Mouse (Mus musculus): ENCODE measurements at regions not wholly inside any gene's neighbourhood (a gene's known extent, or its start where the extent isn't known, plus 50 kb on each side); places are given as distances from the start of the nearest gene placed in this dataset.

DNA sequence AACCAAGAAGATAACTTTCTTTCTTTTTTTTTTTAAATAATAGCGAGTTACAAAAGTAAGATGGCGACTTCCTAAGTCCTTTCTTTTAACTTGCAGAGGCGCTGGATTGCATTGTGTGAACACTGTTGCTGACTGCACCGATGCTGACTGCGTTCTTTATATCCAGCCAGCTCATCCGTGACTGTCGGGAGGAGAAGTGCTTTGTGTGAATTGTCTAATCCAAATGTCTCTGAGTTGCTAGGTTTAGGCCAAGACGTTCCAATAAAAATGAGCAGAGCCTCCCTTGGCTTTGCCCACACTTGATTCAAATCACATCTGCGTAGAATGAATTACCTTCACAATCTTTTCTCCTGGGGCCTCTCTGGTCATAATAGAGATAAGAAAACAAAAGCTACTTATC lies 156.0 kb upstream of the Slc24a2 start:
- DNase-seq: no peak

DNA sequence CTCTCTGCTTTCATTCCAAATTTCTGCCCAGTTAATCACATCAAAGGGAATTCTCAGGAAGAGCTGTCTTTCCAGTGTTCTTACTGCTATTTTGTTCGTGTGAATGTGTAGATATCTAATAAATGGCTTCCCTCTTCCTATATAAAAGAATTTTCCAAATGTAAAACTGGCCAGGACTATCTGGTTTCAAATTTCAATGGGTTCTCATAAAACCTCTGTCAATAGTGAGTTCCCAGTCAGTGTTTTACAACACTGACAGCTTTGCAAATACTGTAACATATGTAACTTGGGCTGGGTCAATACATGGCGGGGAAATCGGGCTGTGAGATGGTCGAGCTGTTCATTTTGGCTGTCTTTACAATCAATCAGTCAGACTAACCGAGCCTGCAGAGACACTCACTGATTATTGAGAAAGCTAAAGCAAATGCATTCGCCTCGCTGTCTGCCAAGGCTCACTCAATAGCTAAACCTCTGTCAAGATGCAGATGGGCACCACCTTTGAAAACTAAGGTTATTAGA lies 155.0 kb upstream of the Slc24a2 start:
- DNase-seq: no peak

DNA sequence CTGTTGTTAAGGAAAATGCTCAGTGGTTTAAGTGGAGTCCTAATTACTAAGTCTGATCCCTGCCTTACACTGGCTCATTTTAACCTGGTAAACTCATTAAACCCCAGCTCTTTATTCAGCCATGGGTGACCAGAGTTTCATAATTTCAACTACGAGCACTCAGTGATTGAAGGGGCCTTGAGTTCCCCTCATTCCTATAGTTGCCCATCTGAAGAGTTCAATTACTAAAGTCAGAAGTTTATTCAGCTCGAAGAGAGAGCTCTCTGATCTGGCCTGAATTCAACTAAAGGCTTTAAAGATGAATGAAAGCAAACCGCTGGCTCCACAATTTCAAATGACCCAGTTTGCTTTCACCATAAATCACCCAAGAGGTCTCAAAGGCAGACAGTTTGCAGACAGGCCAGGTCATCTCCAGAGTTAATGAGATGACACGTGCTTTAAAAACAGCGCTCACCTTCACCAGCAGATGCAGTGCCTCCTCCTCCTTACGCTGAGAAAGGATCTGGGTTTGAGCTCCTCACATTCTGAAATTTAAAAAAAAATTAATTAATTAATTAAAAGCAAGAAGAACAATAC lies 154.3 kb upstream of the Slc24a2 start:
- no peak for DNase-seq

DNA sequence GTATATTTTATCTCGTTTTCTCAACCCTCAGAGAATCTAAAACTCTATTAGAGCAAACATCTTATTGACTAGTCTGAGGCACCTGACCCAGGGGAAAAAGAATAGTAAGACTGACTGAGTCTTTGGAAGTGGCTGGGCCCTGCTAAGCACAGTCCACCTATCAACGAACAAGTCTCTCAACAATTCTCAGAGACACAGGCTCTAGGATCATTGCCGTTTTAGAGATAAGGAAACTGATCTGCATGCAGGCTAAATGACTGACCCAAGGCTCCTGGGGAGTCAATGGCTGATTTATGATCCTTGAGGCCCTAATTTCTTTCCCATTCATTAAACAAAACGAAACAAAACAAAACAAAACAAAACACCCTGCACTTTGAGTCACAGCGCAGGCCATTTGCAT lies 150.4 kb upstream of the Slc24a2 start:
- DNase-seq: no peak

DNA sequence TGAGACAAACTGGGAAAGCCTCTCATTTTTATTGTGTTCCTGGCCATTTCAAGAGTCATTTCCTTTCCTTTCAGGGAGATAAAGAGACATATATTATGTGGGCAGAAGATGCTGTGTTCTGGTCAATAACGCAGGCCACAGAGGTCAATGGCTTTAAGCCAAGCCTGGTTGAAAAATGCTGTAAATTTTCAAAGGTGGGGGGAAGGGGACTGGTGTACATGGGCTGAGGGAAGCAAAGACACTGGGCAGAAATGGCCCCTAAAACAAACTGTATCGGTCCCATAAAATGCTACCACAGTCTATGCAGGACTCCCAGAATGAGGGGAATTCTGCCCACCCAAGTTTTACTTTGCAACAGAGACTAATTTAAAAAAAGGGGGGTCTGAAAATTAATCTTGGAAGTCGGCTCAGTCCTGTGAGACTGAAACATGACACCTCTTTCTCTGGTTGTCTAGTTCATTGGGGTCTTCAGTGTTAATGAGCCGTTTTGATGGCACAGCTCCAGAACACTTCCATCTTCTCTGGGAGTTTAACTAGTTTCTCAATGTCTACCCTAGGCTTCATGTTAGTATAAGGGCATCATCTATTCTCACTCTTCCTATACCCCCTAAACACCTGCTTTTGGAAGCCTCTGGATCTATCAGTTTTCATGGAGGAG lies 149.4 kb upstream of the Slc24a2 start:
- DNase-seq: no peak

DNA sequence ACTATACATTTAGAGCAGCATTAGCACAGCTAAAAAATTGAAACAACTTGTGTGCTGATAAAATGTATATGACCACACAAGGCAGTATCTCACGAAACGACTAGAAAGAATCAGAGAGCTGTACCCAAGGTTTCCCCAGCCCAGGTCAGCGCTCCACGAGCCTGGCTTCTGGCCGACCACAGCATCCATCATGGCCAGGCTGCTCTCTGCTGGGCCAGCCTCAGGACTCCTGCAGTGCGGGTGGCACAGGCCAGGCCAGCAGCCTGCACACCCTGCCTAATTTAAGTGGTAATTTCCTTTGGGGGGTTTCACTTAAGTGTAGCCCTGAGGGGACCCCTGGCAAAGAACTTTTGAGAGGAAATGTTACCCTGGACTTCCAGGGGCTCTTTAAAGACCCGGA lies 141.7 kb upstream of the Slc24a2 start:
- no peak for DNase-seq

DNA sequence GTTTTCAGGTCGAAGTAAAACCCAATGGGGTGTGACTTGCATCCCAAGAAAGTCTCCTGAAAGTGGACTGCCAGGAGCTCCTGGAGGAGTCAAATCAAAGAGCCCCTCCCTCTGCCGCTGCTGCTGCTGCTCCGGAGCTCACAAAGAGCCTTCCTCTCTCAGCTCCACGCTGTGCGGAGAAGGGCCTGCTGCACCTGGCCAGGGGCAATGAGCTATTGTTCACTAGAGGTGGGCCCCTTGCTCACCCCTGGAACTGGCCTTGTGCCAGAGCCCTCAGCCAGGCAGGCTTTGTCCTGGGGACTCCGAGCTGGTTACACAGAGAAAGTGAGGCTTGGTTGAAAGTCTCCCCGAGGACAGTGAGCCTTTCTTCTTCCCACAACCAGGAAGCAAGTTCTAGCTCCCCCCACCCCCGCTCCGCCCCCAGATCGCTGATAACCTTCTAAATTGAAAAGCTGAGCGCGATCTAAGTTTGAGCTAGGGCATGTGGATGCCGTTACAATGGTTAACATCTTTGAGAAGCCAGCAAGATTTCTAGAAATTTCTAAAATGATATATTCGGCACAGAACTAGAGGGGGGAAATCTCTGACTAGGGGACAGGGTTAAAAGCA lies 139.5 kb upstream of the Slc24a2 start:
- no peak for DNase-seq

DNA sequence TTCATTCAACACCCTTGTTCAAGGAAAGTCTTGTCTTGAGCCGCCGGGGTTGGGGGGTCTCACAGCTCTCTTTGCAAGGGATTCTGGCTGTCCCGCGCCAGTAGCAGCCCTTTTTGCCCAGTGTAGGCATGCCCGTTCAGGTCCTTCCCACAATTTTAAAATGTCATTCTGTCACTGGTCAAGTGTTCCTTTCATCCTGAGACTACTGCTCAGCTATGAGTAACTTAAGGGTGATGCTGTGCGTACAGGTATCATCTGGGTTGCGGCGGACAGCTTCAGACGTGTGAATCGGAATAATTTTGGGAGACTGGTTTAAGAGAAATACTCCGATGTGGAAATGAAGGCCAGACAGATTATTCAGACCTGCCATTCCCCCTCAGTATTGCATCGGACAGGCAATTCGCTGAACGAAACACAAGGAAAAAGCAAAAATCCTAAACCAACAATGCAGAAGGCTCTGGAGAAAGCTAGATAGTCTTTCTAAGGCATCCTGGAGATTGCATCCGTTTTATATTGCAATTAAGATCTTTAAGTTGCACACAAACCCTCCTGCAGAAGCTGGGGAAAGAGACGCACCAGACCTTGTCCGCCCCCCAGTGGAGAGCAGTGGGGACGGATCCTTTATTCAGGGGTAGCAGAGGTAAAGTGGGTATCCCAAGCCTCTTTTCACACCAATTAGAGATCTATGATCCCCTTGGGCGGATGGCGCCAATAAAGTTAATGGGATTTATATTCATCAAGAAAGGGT lies 138.3 kb upstream of the Slc24a2 start:
- DNase-seq: peak; percentile 79

DNA sequence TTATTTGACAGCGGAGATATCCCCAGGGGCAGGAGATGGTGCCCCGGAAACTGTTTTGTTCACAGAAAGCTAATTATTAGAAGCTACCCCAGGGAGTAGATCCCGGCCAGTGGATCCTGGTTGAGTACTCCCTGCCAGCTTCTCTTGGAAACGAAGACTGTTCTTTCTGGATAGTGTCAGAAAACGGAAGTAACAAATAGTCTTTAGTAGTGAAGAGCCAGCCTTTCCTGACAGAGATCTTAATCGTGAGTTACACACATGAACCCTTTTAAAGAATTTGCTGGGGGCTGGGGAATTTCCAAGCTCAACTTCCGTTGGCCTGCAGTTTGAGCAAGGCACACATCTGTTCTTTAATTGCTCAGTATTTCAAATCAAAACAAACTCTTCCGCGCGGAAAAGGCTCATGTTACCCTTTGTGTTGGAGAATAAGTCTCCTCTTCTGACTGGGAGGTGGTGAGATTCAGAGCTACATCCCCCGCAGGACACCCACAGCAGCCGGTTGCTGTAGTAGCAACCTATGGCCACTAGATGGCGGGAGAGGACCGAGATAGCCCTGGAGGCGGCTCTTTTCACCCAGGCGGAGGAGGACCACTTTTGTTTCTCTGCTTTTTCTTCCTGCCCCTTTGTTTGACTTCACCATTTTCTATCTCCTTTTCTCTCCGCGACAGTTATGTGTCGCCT lies 137.6 kb upstream of the Slc24a2 start:
- DNase-seq: peak; percentile 92

DNA sequence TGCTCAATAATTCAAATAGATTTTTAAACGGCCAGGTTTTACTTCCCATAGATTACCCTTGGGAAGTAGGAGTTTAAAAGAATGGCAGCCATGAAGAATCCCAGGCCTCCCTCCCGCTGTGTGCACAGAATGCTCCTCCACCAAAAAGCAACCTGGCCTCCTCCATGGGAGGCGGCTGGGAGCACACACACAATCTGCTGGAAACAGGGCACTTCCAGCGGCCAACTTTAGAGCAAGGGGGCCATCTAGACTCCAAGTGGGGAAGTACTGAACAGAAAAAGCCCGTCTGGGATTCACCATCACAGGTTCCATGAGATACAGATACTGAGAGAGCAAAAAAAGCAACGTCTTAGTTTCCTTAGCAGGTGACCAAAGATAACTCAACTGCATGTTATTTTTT lies 131.9 kb upstream of the Slc24a2 start:
- DNase-seq: no peak

DNA sequence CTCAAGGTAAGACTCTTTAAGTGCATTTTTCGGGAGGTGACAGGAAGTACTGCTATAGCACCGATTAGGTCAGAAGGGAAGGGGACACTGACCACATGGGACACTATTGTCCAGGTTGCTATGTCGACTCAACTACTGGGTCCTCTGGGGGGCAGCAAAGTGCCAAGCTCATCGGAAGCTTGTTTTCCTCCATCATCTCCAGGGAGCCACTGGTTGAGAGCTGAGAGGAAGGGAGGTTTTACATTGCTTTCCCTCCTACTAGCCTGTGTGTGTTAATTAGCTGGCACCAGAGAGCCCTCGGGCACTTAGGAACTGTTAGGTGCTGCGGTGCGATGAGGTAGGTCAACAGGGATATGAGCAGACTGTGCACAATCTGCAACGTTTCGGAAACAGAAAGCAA lies 129.2 kb upstream of the Slc24a2 start:
- peak; percentile 80 for DNase-seq

DNA sequence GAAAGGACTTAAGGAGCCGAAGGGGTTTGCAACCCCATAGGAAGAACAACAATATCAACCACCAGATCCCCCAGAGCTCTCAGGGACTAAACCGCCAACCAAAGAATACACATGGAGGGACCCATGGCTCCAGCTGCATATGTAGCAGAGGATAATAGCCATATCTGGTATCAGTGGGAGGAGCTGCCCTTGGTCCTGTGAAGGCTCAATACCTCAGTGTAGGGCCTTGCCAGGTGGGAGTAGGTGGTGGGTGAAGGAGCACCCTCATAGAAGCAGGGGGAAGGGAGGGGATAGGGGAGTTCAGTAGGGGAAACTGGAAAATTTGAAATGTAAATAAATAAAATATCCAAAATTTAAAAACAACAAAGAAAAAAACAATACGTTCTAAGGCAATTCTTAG lies 128.7 kb upstream of the Slc24a2 start:
- DNase-seq: no peak

DNA sequence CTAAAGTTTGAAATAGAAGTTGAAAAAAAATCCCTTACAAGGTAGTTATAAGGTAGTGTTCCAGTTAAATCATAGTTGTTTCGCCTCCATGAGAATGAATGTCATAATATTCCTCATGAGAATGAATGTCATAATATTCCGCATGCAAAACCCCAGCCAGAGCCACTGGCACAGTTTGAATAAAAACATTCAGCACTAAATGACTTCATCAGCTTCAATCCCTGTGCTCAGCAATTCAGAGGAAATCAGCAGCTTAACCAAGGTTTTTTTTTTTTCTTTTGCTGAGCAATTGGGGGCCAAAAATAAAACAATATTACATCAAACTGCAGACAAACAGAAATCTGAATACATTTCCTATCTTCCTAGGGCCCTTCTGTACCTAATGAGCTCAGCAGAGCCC lies 102.7 kb upstream of the Slc24a2 start:
- DNase-seq: no peak

DNA sequence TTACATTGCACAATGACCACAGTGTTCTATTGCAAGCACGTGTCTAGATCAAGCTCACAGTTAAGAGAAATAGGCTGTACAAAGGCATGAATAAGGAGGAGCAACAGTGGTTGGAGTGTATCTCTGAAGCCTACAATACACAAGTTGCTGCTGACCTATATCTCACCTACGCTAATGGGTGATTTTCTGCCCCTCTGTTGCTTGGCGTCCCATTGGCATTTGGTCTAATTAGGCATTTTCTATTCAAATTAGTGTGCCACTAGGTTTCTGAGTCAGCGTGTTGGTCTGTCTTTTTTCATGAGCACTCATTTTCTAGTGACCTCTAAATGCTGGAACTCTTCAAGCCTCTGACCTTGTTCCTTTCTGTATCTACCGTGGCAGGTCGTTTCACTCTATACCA lies 98.9 kb upstream of the Slc24a2 start:
- DNase-seq: no peak

DNA sequence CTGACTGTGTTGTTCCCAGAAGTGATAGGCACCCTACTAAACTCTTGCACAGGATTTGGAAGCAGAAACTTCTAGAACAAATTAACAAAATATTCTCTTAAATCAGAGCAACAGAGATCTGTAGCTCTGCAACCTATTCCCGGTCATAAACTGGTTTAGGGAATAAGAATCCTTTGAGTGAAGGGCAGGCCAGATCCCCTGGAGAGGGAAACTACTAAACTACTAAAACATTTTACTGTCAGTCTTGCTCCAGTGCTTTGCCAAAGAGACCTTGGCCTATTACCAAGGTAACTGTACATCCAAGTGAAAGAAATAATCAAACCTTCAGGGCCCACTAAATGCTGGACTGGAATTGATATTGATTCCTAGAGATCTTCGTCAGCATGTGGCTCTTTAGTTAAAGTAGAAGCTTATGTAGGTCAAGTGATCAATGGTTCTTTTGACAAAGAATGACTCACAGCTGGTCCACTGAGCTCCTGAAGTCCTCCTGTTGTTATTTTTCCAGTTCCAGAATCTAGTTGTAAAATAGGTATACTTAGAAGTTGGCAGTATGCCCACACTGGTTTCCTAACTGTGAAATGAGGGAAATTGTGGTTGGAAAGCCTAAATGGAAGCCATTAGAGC lies 91.6 kb upstream of the Slc24a2 start:
- no peak for DNase-seq

DNA sequence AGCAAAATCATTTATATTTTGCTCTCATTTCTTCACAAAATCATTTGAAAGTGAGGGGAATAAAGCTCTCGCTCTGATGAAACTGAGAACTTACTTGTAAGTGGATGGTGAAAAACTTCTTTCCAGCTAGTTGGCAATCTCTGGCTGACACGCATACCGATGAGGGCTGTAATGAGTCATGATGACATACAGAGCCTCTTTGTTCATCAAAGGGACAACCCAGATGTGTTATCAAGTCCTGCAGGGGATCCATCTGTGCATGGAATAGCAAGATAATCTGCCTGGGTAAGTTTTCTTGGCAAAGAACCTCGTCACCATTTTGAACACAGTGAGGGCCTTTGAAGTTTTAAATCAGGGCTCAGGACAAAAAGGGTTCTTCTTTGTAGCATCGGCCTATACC lies 67.9 kb upstream of the Slc24a2 start:
- no peak for DNase-seq

DNA sequence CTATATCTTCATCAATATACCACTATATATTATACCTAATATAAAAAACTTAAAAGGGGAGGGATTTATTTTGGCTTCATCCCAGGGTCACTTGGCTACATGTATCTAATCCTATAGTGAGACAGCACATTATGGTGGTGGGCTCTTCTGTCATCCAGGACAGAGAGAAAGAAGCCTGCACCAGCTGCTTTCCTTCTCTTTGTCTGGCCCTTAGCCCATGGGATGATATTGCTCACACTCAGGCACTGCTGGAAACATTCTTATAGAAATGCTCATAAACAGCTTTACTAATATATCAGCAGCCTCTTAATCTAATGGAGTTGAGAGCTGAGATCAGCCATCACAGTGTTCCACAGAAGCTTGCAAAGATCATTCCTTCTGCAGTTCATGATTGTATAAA lies 64.3 kb upstream of the Slc24a2 start:
- no peak for DNase-seq
